14 mouse cellular contexts compared by ENCODE assay signal in genomic region chr8:56277810-56278528, GRCm38 (mm10). TPM values are rescaled to one million over a fixed set of nuclear protein-coding genes. Genes with fewer than 3 reads are reported as not detected.
A peak's percentile ranks its signal among the peaks of the same experiment; 100 is the strongest.
DNase-seq lines count a peak whose midpoint lies in the region; ATAC-seq and TF ChIP-seq lines count a peak whose summit lies in the region.
"Had no signal": no experiment of that assay in that cellular context is flagged by ENCODE, and none has a peak within 500 bp of the region (broad histone marks: within the 10 kb centered on the region; RNA-seq: fewer than 3 reads in every experiment).

No protein-coding gene starts in this region.

- no peaks in the 10 kb centered on the region for H3K27me3 ChIP-seq in liver, adult 2 months (ENCODE audit: control insufficient read depth, insufficient read depth, low read length)
- no peaks in the 10 kb centered on the region for H3K27me3 ChIP-seq in liver, embryonic 12.5 days (replicated peaks)
- H3K27me3 ChIP-seq in small intestine, adult 2 months (ENCODE audit: control insufficient read depth, insufficient read depth, low read length) = no peaks in the 10 kb centered on the region
- H3K27me3 ChIP-seq: midbrain, embryonic 13.5 days had no signal

- no peaks in the 10 kb centered on the region for H3K36me3 ChIP-seq in liver, adult 2 months (ENCODE audit: control insufficient read depth, insufficient read depth, low read length)
- no peaks in the 10 kb centered on the region for H3K36me3 ChIP-seq in liver, embryonic 12.5 days
- H3K36me3 ChIP-seq in small intestine, adult 2 months (ENCODE audit: control insufficient read depth, insufficient read depth, low read length) = no peaks in the 10 kb centered on the region
- H3K36me3 ChIP-seq: G1E; midbrain, embryonic 13.5 days had no signal

- H3K79me2 ChIP-seq in liver, adult 2 months (ENCODE audit: control insufficient read depth, insufficient read depth, low read length) = no peaks in the 10 kb centered on the region

- peak; percentile 32 for DNase-seq in adrenal gland, adult 2 months
- no peak for DNase-seq in adrenal gland, adult (ENCODE audit: inconsistent age in 2 of 2, low spot score in 1 of 2)
- peak; percentile 98 for DNase-seq in liver, adult 2 months (ENCODE audit: extremely low read depth, low read depth, low spot score)
- peak; percentile 54 for DNase-seq in fibroblast of lung, adult 2 months (ENCODE audit: low read depth)
- DNase-seq in right cerebral cortex, postnatal 14 days = no peak
- no peak for DNase-seq in cerebellum, postnatal 10 days
- DNase-seq: adrenal gland, postnatal 25 days; cerebellum, adult 11 months; embryo, embryonic 11 days; kidney, adult 18-20 months had no signal

- H3K4me3 ChIP-seq in liver, adult 2 months (ENCODE audit: insufficient read depth, low read depth, low read length) = no peak overlapping the region
- H3K4me3 ChIP-seq in liver, embryonic 12.5 days = no peak overlapping the region
- peak overlapping the region; percentile 25 for H3K4me3 ChIP-seq in small intestine, adult 2 months (ENCODE audit: low read depth, low read length)
- H3K4me3 ChIP-seq: midbrain, embryonic 13.5 days had no signal

- no peak for ATAC-seq in liver, embryonic 12.5 days
- ATAC-seq: midbrain, embryonic 13.5 days had no signal

- WGBS in liver, adult 2 months = 27% methylated on average over 7 of the region's 9 CpGs
- WGBS in liver, embryonic 12.5 days (ENCODE audit: insufficient replicate concordance) = 48% methylated on average over 7 of the region's 9 CpGs
- WGBS in small intestine, adult 2 months = 21% methylated on average over 7 of the region's 9 CpGs

- H3K27ac ChIP-seq in liver, adult 2 months (replicated peaks; ENCODE audit: insufficient read depth, low read depth, low read length) = peak overlapping the region; percentile 73
- no peak overlapping the region for H3K27ac ChIP-seq in liver, embryonic 12.5 days
- peak overlapping the region; percentile 94 for H3K27ac ChIP-seq in small intestine, adult 2 months (ENCODE audit: insufficient read depth, low read depth, low read length)
- H3K27ac ChIP-seq: midbrain, embryonic 13.5 days had no signal

- H3K9me3 ChIP-seq in liver, embryonic 12.5 days (replicated peaks) = no peaks in the 10 kb centered on the region
- H3K9me3 ChIP-seq: midbrain, embryonic 13.5 days had no signal

- H3K4me2 ChIP-seq in liver, embryonic 12.5 days = no peak overlapping the region
- H3K4me2 ChIP-seq: midbrain, embryonic 13.5 days had no signal

- 0 out of 2 replicates have a peak overlapping the region, but pooled peaks have one; percentile 19 for H3K9ac ChIP-seq in liver, adult 2 months (ENCODE audit: low read depth, low read length)
- H3K9ac ChIP-seq in liver, embryonic 12.5 days = no peak overlapping the region
- H3K9ac ChIP-seq: midbrain, embryonic 13.5 days had no signal

- peak; percentile 22; the same call in 1 of the 2 replicates for TF ChIP-seq CTCF in liver, adult 2 months (IDR thresholded peaks at IDR 0.05; ENCODE audit: low read depth, low read length)
- no peak for TF ChIP-seq CTCF in small intestine, adult 2 months (IDR thresholded peaks at IDR 0.05; ENCODE audit: extremely low read depth, insufficient read length, insufficient replicate concordance, low read depth, low read length)

- TF ChIP-seq POLR2A in liver, adult 2 months (IDR thresholded peaks at IDR 0.05; ENCODE audit: extremely low read depth, insufficient read depth, low read length) = no peak
- no peak for TF ChIP-seq POLR2A in small intestine, adult 2 months (IDR thresholded peaks at IDR 0.05; ENCODE audit: low read depth, low read length)

- peaks cover 2% of the 10 kb centered on the region; the same call in 1 of the 2 replicates for H3K4me1 ChIP-seq in liver, adult 2 months (ENCODE audit: control insufficient read depth, insufficient read depth, low read length)
- H3K4me1 ChIP-seq in liver, embryonic 12.5 days = no peaks in the 10 kb centered on the region
- peaks cover 7% of the 10 kb centered on the region; the same call in 1 of the 2 replicates for H3K4me1 ChIP-seq in small intestine, adult 2 months (ENCODE audit: control insufficient read depth, insufficient read depth, insufficient read length, low read length)
- H3K4me1 ChIP-seq: midbrain, embryonic 13.5 days had no signal

RNA-seq across cellular contexts. Expression of gene Hpgd, which starts 16.4 kb away (rescaled TPM):
- 10 to 100 TPM in 1 of 2 experiments, 1 to 10 TPM in 1; 6.6 to 11.5 TPM for total RNA-seq in adrenal gland, adult 2 months (2021)
- polyA plus RNA-seq in adrenal gland, adult 2 months (2012; rRNA removed) = 0.53 and 0.74 TPM in 2 replicates
- total RNA-seq in liver, adult 2 months (2014; rRNA removed) = 248 and 368 TPM in 2 replicates
- 59.8 and 76.5 TPM in 2 replicates for polyA plus RNA-seq in liver, adult 2 months (2012; rRNA removed)
- 19.0 and 19.7 TPM in 2 replicates for polyA plus RNA-seq in liver, embryonic 12.5 days (2016; fragmentation: Nextera tagmentation; extraction: Ambion mirVana)
- 9.9 and 34.8 TPM in 2 replicates for polyA plus RNA-seq in small intestine, adult 2 months (2012; rRNA removed)
- total RNA-seq: G1E had no signal
- polyA plus RNA-seq: G1E had no signal

Comparison
In these comparisons a context has a peak if more than half of its experiments do, and no peak if none do; other contexts are left out.
1. DNase-seq: peak in adrenal gland, adult 2 months (single experiment), liver, adult 2 months (single experiment) and fibroblast of lung, adult 2 months (single experiment); none in adrenal gland, adult (0 of 2), right cerebral cortex, postnatal 14 days (single experiment) and cerebellum, postnatal 10 days (0 of 2).